Mouse (Mus musculus): ENCODE measurements around the gene Glb1.

Glb1 gene

DNA sequence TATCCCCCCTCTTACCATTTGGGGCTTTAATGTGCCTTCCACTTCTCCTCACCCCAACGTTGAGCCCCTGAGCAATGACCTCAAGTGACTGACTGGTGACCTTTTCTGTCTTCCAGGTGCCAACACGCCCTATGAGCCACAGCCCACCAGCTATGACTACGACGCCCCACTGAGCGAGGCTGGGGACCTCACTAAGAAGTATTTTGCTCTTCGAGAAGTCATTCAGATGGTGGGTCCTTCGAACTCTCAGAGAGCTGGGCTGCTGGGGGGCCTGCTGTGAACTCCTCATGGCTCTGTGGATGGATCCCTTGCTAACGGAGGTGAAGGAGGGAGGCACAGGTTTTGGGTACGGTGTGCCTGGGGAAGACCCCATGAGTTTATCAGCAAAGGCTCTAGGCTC is 42.0 kb downstream of the Glb1 start:
- in situ Hi-C loops (cut with MboI, MseI), result no loop called here

DNA sequence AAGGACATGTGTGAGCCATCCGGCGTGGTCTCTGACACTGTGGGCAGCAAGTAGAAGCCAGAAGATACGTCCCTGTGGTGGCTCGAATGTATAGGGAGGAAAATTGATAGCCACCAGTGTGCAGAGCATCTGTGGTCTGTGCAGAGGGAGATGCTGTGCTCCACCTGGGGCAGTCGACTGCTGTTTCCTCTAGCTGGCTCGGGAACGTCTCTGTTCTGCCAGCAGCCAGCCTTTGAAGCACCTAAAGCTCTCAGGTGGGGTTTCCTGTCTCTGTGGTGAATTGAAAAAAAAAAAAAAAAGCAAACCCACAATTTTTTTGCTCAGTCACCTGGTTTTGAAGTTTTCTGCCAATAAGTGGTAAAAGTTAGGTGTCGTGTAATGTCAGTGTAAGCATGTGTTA is 42.5 kb downstream of the Glb1 start:
- in situ Hi-C loops (cut with MboI, MseI), result no loop called here

DNA sequence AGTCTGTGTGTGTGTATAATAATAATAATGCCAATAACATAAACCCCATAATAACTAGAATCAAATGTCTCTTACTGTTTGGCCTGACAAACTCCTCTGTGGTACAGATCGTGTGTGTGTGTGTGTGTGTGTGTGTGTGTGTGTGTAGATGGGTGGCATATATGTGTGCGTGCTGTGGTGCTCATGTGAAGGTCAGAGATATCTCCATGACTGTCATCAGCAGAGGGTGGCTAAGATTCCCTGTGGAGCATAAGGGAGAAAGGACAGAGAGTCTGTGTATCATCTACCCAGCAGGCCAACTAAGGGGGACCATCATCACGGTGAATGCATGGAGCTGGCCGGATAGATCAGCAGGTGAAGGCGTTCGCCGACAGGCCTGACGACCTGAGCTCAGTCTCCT is 46.0 kb downstream of the Glb1 start:
- in situ Hi-C loops (cut with MboI, MseI), result no loop called here

DNA sequence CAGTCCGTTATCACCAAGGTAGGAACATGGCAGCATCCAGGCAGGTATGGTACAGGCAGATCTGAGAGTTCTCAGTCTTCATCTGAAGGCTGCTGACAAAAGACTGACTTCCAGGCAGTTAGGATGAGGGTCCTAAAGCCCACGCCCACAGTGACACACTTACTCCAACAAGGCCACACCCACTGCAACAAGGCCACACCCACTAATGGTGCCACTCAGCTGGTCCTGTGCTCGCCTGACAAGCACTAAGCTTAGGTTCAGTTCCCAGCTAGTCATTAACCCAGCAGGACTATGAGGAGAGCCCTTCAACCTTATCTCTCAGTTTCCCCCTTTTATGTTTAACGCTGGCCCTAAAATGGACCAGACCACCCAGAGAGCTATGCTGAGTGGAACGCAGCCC is 47.8 kb downstream of the Glb1 start:
- in situ Hi-C loops (cut with MboI, MseI), result no loop called here

DNA sequence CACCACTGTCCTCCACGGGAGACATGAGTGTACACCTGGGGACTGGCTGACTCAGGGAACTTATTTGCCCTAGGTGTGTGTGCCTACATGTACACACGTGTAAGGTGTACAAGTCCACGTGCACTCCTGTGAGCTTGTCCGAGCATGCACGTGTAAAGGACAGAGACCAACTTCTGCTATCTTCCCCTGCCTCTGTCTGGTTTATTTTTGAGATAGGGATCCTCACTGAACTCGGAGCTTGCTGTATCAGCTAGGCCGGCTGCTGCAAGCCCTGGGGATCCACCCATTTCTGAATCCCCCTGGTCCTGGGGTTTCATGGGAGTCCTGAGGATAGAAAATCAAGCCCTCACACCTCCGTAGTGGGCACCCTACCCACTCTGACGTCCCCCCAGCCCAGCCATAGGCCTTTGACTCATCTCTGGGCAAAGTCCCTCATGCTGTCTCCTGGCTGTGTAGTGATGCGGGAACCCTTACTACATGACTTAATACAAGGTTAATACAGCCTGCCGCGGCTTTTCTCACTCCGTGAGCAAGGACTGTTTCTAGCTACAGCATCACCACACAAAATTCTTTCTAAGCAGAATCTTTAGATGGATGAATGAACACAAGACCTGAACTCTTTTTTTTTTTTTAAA is 48.4 kb downstream of the Glb1 start:
- in situ Hi-C loops (cut with MboI, MseI), result no loop called here

DNA sequence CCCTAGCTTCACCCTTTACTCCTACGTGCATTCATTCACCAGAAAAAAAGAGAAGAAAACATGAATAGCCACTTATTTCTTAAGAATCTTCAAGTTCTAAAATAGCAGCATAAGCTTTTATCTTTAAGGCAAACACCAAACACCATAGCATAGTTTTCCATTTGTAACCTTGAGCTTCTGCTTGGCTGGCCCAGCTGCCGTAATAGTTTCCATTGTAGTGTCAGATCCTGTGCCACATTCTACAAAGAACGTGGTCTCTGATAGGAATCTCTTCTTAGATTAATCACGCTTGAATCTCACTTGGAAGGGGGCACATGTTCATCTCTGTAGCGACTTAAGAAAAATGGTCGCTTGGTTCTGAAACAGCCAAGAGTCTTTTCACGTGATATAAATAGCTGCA is 50.7 kb downstream of the Glb1 start:
- in situ Hi-C loops (cut with MboI, MseI), result no loop called here

DNA sequence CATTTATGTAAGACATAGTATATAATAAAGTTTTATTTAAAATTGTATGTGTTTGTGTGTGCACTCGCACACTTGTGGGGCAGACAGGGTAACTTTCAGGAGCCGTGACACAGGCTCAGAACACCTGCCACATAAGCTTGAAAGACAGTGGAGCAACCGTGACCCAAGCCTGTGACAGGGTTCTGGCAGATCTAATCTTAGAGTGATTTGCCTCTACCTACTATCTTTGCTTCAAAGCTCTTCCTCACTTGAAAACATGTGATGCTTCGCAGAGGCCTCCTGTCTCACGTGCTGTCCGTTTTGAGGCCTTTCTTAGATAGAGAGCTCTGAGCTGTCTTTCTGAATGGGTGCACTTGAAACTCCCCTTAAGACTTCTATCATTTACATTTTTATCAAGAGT is 51.5 kb downstream of the Glb1 start:
- in situ Hi-C loops (cut with MboI, MseI), result no loop called here

DNA sequence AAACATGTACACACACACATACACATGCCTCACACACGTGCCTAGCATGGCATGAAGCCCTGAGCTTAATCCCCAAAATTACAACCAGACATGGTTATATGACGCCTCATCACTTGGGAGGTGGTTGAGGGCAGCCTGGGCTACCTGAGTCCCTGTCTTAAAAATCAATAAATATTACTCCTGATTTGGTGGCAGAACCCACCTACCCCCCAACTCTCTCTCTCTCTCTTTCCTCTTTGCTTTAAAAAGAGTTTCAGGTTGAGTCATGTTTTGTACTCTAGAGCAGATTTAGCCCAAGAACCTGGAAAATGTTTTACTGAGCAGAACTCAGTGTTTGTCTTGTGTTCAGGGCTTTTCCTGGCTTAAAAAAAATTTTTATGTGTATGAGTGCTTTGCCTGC is 54.5 kb downstream of the Glb1 start:
- in situ Hi-C loops (cut with MboI, MseI), result no loop called here

DNA sequence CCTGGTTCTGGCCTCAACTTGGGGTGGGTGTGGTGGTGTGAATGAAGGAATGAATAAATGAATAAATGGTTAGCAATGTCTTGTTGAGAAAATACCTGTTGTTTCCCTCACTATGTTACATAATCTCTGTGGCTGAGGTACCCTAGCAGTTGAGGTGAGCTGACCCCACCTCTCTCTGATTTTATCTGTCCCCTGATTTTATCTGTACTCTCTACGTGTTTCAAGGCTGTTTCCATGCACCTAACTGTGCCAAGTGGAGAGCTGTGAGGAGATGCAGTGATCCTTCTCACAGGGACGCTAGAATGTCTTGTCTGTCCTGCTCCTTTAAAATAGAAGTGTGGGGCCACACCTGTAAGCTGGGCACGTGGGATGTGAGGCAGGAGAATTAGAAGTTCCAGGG is 57.6 kb downstream of the Glb1 start:
- in situ Hi-C loops (cut with MboI, MseI), result no loop called here

DNA sequence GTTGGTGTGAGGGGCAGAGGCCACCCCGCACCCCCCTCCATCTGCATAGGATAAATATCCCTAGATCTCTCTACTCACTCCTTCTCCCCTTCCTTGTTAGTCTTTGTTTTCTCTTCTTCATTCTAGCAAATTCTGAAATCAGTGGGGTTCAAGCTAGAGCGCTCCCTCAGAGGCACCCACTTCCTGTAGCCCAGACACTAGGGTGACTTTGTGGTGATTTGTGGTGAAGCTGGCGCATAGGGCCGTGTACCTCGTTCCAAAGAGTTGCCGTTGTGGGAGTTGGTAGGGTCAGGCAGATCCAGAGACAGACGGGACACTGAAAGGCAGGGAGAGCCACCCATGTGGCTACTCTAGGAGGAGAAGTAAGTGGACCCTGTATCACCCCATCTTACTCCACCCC is 61.7 kb downstream of the Glb1 start:
- in situ Hi-C loops (cut with MboI, MseI), result loop anchor here (10.0 kb wide), 1 partner anchor 1142 kb away; no protein-coding TSS in a partner anchor

DNA sequence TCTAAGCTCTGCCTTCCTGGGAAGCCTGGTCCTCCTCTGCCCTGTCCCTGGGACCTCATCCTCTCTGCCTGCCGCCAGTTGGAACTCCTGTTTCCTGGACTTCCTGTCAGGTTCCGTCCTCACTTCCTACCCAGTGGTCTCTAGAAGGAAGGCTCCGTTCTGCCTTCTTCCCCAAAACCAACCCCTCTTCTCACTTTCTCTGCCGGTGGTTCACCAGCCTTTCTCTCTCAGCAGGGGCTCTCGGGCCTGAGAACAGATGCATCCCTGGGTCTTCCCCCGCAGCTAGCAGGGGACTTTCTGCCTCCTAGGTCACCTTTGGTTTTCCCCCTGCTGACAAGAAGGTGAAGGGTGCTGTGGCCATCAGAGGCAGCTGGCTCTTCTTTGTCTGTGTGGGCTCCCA is 64.6 kb downstream of the Glb1 start:
- in situ Hi-C loops (cut with MboI, MseI), result loop anchor here (10.0 kb wide), 1 partner anchor 1139 kb away; no protein-coding TSS in a partner anchor

DNA sequence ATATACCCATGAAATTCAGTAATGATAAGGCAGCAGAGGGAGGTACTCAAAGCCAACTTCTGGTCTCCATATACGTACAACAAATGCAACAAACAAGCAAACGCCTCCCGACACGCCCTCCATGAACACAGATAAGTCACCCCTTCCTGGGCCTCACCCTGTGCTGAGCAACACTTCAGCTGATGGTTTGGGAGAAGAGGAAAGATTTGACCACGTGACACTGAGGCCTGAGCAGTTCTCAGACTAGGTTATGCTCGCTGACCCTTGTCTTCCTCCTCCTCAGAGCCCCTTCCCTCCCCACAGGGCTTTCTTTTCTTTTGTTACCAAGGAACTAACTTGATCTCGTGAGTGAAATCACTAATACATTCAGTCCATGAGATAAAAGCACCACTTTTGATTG is 66.0 kb downstream of the Glb1 start:
- in situ Hi-C loops (cut with MboI, MseI), result loop anchor here (10.0 kb wide), 1 partner anchor 1138 kb away; no protein-coding TSS in a partner anchor

DNA sequence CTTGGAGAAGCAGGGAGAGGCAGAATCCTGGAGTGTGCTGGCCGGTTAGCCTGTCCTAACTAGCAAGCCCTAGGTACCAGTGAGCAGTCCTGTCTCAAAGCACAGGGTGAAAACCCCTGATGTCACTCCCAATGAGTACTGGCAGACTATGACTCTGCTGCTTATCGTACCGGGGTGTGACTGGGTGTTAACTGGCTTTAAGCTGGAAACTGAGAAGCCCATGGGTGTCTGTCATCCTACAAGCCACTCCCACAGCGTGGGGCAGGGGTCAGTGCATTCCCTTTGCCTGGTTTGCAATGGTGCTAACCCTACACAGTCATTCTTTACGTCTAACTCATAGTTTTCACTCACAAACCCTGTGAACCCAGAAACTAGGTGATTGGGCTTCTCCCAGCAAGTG is 67.3 kb downstream of the Glb1 start:
- in situ Hi-C loops (cut with MboI, MseI), result loop anchor here (10.0 kb wide), 1 partner anchor 1137 kb away; no protein-coding TSS in a partner anchor

DNA sequence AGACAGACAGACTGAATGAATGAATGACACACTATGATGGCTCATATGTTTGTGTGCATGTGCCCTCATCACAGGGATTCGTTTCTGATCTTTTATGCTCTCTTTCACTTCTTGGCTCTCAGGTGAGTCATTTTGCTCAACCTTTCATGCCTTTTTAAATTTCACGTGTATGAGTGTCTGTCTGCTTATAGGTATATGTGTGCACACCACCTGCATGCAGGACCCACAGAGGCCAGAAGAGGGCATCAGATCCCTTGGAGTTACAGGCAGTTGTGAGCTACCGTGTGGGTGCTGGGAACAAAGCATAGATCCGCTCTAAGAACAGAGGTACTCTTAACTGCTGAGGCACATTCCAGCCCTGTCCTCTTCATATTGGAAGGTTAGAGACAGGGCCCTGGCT is 67.8 kb downstream of the Glb1 start:
- in situ Hi-C loops (cut with MboI, MseI), result loop anchor here (10.0 kb wide), 1 partner anchor 1136 kb away; no protein-coding TSS in a partner anchor

DNA sequence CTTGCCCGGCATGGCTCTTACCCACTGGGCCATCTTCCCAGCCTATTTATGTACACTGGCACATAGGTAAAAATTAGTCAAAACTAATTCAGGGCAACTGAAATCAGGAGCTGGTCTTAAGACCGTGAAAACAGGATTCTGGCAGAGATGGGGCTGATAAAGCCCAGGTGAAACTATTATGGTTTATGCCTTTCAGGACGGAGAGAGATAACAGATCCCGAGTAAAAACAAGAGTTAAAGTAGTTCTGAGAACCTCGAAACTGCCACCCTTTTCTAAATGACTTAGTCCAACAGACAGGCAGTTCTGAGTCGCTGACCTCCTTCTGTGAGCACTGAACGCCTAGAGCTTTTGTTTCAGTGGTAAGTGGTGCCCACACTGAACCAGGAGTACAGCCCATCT is 71.0 kb downstream of the Glb1 start:
- in situ Hi-C loops (cut with MboI, MseI), result no loop called here

DNA sequence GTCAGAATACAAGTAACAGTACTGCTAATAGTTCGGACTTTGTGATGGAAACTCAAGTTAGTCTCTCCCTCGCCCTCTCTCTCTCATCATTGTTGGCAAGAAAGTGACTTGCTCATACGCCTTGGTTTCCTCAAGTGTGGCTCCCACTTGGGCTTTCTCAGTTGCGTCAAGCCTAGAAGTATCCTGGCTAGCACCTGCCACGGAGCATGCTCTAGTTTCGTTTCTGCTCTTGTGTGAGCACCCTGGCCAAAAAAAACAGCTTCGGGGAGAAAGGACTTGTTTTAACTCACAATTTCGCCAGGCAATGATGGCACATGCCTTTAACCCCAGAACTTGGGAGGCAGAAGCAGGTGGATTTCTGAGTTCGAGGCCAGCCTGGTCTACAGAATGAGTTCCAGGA is 76.1 kb downstream of the Glb1 start:
- in situ Hi-C loops (cut with MboI, MseI), result loop anchor here (25.0 kb wide), 1 partner anchor 1685 kb away; no protein-coding TSS in a partner anchor

DNA sequence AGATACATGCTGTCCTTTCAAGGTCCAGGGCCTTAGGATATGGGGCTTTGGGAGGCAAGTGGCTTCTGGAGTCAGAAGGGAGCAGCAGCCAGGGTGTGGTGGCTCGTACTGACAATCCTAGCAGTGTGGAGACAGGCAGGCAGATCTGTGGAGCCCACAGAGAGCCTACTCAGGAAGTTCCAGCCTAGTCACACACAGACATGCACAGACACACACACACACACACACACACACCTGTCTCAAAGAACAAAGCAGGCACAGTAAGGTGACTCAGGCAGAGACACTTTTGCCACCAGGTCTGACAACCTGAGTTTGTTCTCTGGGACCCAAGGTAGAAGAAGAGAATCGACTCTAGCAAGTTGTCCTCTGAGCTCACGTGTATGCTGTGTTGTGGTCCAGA is 80.1 kb downstream of the Glb1 start:
- in situ Hi-C loops (cut with MboI, MseI), result loop anchor here (25.0 kb wide), 1 partner anchor 1681 kb away; no protein-coding TSS in a partner anchor

DNA sequence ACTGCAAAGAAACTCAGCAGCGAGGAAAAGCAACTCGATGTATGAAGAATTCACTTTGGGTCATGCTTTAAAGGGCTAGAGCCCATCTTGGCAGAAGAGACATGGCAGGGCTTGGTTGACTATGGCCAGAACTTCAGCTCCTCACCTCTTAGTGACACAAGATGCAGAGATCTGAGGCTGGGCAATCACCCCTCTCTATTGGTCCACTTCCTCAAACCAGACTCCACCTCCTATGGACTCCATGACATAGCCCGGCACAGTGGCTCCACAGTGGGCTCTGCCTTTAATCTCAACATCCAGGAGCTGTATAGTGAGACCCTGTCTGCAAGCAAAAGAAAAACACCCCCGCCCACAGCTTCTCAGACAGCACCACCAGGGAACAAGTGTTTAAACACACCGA is 83.9 kb downstream of the Glb1 start:
- in situ Hi-C loops (cut with MboI, MseI), result loop anchor here (25.0 kb wide), 1 partner anchor 1678 kb away; no protein-coding TSS in a partner anchor

DNA sequence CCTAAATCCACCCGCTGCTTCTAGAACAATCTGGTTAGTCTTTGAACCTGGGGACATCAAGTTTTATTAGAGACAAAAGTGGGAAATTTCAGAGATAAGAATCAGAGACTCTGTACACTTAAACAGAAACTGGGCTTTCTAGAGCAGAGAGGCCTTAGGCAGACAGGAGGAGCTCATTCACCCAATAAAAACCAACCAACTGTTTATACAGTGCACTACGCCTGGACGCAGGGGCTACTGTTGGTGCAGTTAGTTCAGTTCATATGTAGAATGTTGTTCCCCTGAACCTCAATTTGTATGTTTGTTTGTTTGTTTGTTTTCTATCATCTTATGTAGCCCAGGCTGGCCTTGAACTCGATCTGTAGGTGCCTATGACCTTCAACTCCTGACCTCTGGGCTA is 85.9 kb downstream of the Glb1 start:
- in situ Hi-C loops (cut with MboI, MseI), result loop anchor here (25.0 kb wide), 1 partner anchor 1675 kb away; no protein-coding TSS in a partner anchor

DNA sequence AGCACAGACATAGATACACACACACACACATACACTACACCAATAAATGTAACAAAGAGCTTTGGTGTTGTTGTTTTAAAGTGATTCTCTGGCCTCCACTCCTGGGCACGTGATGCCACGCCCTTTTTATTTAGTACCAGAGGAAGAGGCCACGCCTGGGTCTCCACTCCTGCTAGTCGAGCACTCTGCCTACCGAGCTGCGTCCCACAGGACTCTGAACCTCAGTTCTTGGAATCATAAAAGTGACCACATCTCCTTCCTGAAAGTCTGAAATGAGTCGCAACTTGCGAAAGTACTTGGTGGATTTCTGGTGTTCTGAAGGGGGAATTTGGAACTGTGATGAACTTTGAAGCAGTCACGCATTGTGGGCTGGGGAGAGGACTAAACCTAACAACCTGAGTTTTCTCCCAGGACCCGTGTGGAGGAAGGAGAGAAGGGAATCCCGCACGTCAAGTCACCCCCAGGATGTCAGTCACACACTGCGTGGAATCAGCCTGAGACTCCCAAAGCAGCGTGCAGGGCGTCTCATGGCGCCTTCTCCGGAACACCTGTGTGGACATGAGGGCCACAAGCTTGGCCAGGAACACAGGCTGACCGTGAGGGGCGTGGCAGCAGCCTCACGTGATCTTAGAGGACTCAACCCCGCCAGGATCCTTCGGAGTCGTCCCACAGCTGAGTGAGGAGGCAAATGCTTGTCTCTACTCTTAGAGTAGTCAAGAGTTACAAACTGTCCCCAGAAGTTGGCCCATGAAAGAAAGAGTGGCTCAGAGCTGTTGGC is 86.8 kb downstream of the Glb1 start:
- in situ Hi-C loops (cut with MboI, MseI), result loop anchor here (25.0 kb wide), 1 partner anchor 1675 kb away; no protein-coding TSS in a partner anchor

DNA sequence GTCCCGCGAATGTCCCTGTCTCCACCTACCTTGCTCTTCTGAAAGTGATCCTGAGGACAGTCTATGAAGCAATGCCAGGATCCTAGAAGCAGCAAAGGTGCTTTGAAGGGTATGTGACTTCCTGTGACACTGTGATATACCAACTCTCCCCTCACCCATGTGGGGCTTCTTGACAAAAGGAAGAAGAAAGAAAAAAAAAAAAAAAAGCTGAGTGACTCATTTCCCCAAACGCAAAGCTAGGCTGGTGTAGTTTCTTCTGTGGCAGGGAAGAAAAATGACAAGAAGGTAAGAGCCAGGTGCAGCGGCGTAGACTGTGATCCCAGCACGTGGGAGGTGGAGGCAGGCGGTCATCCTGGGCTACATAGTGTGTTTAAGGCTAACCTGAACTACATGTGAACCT is 95.6 kb downstream of the Glb1 start:
- in situ Hi-C loops (cut with MboI, MseI), result loop anchor here (25.0 kb wide), 1 partner anchor 1666 kb away; no protein-coding TSS in a partner anchor

DNA sequence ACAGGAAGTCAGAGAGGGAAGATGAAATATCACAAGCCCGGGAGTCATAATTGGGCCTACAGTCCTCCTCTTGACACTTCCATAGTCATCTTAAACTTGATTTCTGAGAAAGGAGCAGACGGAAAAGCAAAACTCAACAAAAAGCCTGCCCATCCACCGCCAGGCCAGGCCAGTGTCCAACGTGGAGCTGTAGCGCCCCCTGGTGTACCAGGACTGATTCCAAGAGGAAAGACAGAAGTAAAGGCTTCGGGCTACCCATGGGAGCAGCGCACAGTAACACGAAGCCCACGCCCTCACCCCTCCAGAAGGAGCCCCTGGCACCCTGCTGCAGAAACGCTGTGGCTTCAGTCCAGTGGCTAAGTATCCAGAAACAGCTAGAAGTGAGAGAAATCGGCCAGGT is 97.3 kb downstream of the Glb1 start:
- in situ Hi-C loops (cut with MboI, MseI), result loop anchor here (25.0 kb wide), 1 partner anchor 1664 kb away; no protein-coding TSS in a partner anchor
